29 mouse cellular contexts compared by ENCODE assay signal in the genomic region with DNA sequence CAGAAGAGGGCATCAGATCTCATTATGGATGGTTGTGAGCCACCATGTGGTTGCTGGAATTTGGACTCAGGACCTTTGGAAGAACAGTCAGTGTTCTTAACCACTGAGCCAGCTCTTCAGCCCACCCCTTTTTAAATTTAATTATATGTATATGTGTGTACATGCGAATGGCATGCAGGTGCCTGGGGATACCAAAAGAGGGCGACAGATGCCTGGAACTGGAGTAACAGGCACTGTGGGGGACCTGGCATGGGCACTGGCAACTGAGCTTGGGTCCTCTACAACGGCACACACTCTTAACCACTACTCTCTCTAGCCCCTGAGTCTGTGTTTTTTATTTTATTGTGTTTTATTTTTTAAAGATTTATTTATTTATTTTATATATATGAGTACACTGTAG. TPM values are rescaled to one million over a fixed set of nuclear protein-coding genes. Genes with fewer than 3 reads are reported as not detected.
DNase-seq lines count a peak whose midpoint lies in the region; ATAC-seq and TF ChIP-seq lines count a peak whose summit lies in the region.
"Had no signal": no experiment of that assay in that cellular context is flagged by ENCODE, and none has a peak within 500 bp of the region (broad histone marks: within the 10 kb centered on the region; RNA-seq: fewer than 3 reads in every experiment).

No protein-coding gene starts in this region.

- WGBS in liver, adult 2 months, result 91% methylated on average over 3 of the region's 3 CpGs
- WGBS in bone marrow, adult 2 months, result 86% methylated on average over 3 of the region's 3 CpGs

- no peaks in the 10 kb centered on the region; the same call in 1 of the 2 replicates for H3K9me3 ChIP-seq in G1E (replicated peaks)
- H3K9me3 ChIP-seq: embryonic facial prominence, embryonic 10.5 days; embryonic facial prominence, embryonic 15.5 days; kidney, embryonic 15.5 days; lung, embryonic 15.5 days had no signal

- H3K9ac ChIP-seq in liver, adult 2 months (ENCODE audit: low read depth, low read length), result no peak overlapping the region
- H3K9ac ChIP-seq: embryonic facial prominence, embryonic 15.5 days; forebrain, embryonic 12.5 days; forebrain, postnatal 0 days; heart, embryonic 12.5 days; hindbrain, embryonic 14.5 days; kidney, embryonic 15.5 days; liver, embryonic 13.5 days; lung, embryonic 15.5 days had no signal

- H3K4me1 ChIP-seq in liver, adult 2 months (ENCODE audit: control insufficient read depth, insufficient read depth, low read length), result no peaks in the 10 kb centered on the region
- H3K4me1 ChIP-seq in G1E (ENCODE audit: insufficient read depth, low read depth, low read length), result peaks cover 21% of the 10 kb centered on the region
- no peaks in the 10 kb centered on the region for H3K4me1 ChIP-seq in bone marrow, adult 2 months (ENCODE audit: control insufficient read depth, insufficient read depth, low read length)
- H3K4me1 ChIP-seq: embryonic facial prominence, embryonic 15.5 days; heart, embryonic 12.5 days; lung, embryonic 15.5 days had no signal

- H3K4me3 ChIP-seq in gastrocnemius, adult 2 months, result no peak overlapping the region
- no peak overlapping the region for H3K4me3 ChIP-seq in liver, adult 2 months (ENCODE audit: insufficient read depth, low read depth, low read length)
- H3K4me3 ChIP-seq in G1E (ENCODE audit: low read depth, low read length), result no peak overlapping the region
- no peak overlapping the region for H3K4me3 ChIP-seq in bone marrow, adult 2 months (replicated peaks; ENCODE audit: control insufficient read depth, low read depth, low read length)
- H3K4me3 ChIP-seq: embryonic facial prominence, embryonic 10.5 days; embryonic facial prominence, embryonic 15.5 days; forebrain, embryonic 12.5 days; heart, embryonic 12.5 days; kidney, embryonic 15.5 days; liver, embryonic 13.5 days; lung, embryonic 15.5 days had no signal

- ATAC-seq in G1E (ENCODE audit: extremely low read depth, insufficient number of reproducible peaks, low FRiP score, poor library complexity, severe bottlenecking), result no peak
- ATAC-seq: forebrain, postnatal 0 days; inflammation-experienced regulatory T-cells, adult 6 months had no signal

- no peak overlapping the region for H3K27ac ChIP-seq in gastrocnemius, adult 2 months
- no peak overlapping the region for H3K27ac ChIP-seq in liver, adult 2 months (replicated peaks; ENCODE audit: insufficient read depth, low read depth, low read length)
- H3K27ac ChIP-seq in bone marrow, adult 2 months (ENCODE audit: control insufficient read depth, insufficient read depth, low read depth, low read length, poor library complexity), result no peak overlapping the region
- H3K27ac ChIP-seq: embryonic facial prominence, embryonic 10.5 days; embryonic facial prominence, embryonic 15.5 days; forebrain, embryonic 12.5 days; hindbrain, embryonic 14.5 days; kidney, embryonic 15.5 days; liver, embryonic 13.5 days; lung, embryonic 15.5 days; macrophage had no signal

- no peaks in the 10 kb centered on the region for H3K27me3 ChIP-seq in liver, adult 2 months (ENCODE audit: control insufficient read depth, insufficient read depth, low read length)
- peaks cover 3% of the 10 kb centered on the region; the same call in 1 of the 2 replicates for H3K27me3 ChIP-seq in G1E (ENCODE audit: insufficient read depth, low read length)
- H3K27me3 ChIP-seq: embryonic facial prominence, embryonic 15.5 days; heart, embryonic 12.5 days; kidney, embryonic 15.5 days; liver, embryonic 13.5 days; lung, embryonic 15.5 days had no signal

- no peak for DNase-seq in gastrocnemius, adult 2 months
- no peak for DNase-seq in gastrocnemius, adult 18-20 months (ENCODE audit: low spot score)
- no peak for DNase-seq in liver, adult 2 months (ENCODE audit: extremely low read depth, low read depth, low spot score)
- DNase-seq in liver, result no peak
- DNase-seq in G1E (ENCODE audit: low spot score), result no peak
- no peak for DNase-seq in lung, postnatal 10 days
- no peak for DNase-seq in cerebellum, postnatal 10 days
- DNase-seq: adrenal gland, adult 2 months; adrenal gland, postnatal 36 days; cerebellum, adult 2 months; cerebellum, postnatal 25 days; forebrain, postnatal 0 days; gastrocnemius, postnatal 14 days; heart, postnatal 4 days; kidney, adult 11 months; kidney, postnatal 36 days; liver, embryonic 13.5 days; midbrain, embryonic 14.5 days; right cerebral cortex, postnatal 14 days had no signal

- no peaks in the 10 kb centered on the region for H3K36me3 ChIP-seq in liver, adult 2 months (ENCODE audit: control insufficient read depth, insufficient read depth, low read length)
- no peaks in the 10 kb centered on the region for H3K36me3 ChIP-seq in G1E (replicated peaks)
- H3K36me3 ChIP-seq: embryonic facial prominence, embryonic 10.5 days; embryonic facial prominence, embryonic 15.5 days; forebrain, embryonic 12.5 days; heart, embryonic 12.5 days; kidney, embryonic 15.5 days; liver, embryonic 13.5 days; lung, embryonic 15.5 days had no signal

- intact Hi-C loops in gastrocnemius, adult 2 months (cut with DNase I), result no loop called here

- H3K79me2 ChIP-seq in liver, adult 2 months (ENCODE audit: control insufficient read depth, insufficient read depth, low read length), result no peaks in the 10 kb centered on the region

- TF ChIP-seq CTCF in gastrocnemius, adult 2 months (IDR thresholded peaks at IDR 0.05), result peak; percentile 15; the same call in 1 of the 2 replicates
- TF ChIP-seq CTCF in liver, adult 2 months (IDR thresholded peaks at IDR 0.05; ENCODE audit: low read depth, low read length), result peak; percentile 22; the same call in 1 of the 2 replicates
- 0 out of 2 replicates have a peak, but pooled peaks have one; percentile 20 for TF ChIP-seq CTCF in G1E (IDR thresholded peaks at IDR 0.05; ENCODE audit: low read depth, low read length)
- peak; percentile 13; the same call in 1 of the 2 replicates for TF ChIP-seq CTCF in bone marrow, adult 2 months (IDR thresholded peaks at IDR 0.05; ENCODE audit: control insufficient read depth, insufficient read depth, low read length)

- TF ChIP-seq POLR2A in liver, adult 2 months (IDR thresholded peaks at IDR 0.05; ENCODE audit: extremely low read depth, insufficient read depth, low read length), result no peak
- no peak for TF ChIP-seq POLR2A in bone marrow, adult 2 months (IDR thresholded peaks at IDR 0.05; ENCODE audit: borderline replicate concordance, control insufficient read depth, low read depth, low read length)

RNA-seq across cellular contexts. Expression of gene Gtf3c6, which starts 7.0 kb away (rescaled TPM):
- 10 to 100 TPM; 27.0 to 27.7 TPM for total RNA-seq in gastrocnemius, adult 2 months (2021)
- total RNA-seq in gastrocnemius, adult 18-20 months (2021), result 10 to 100 TPM; 27.1 to 34.8 TPM
- 6.5 and 7.7 TPM in 2 replicates for total RNA-seq in liver, adult 2 months (2014; rRNA removed)
- 3.0 and 3.1 TPM in 2 replicates for polyA plus RNA-seq in liver, adult 2 months (2012; rRNA removed)
- 22.1 and 22.5 TPM in 2 replicates for total RNA-seq in G1E (2014; fragmentation: Nextera tagmentation)
- 40.5 and 48.1 TPM in 2 replicates for total RNA-seq in G1E (2017)
- polyA plus RNA-seq in G1E (2012), result 8.9 and 13.1 TPM in 2 replicates
- 33.6 and 79.4 TPM in 2 replicates for polyA plus RNA-seq in bone marrow, adult 2 months (2011; ENCODE audit: insufficient read depth, insufficient read length, low replicate concordance, missing spikeins)

RNA-seq across cellular contexts. Expression of gene Rpf2, which starts 18.1 kb away (rescaled TPM):
- 10 to 100 TPM; 13.5 to 17.3 TPM for total RNA-seq in gastrocnemius, adult 2 months (2021)
- total RNA-seq in gastrocnemius, adult 18-20 months (2021), result 10 to 100 TPM; 15.6 to 16.1 TPM
- total RNA-seq in liver, adult 2 months (2014; rRNA removed), result 7.4 and 11.2 TPM in 2 replicates
- polyA plus RNA-seq in liver, adult 2 months (2012; rRNA removed), result 1.7 and 1.8 TPM in 2 replicates
- total RNA-seq in G1E (2014; fragmentation: Nextera tagmentation), result 67.0 and 70.7 TPM in 2 replicates
- total RNA-seq in G1E (2017), result 124 and 178 TPM in 2 replicates
- 6.0 and 6.5 TPM in 2 replicates for polyA plus RNA-seq in G1E (2012)
- 35.0 and 54.0 TPM in 2 replicates for polyA plus RNA-seq in bone marrow, adult 2 months (2011; ENCODE audit: insufficient read depth, insufficient read length, low replicate concordance, missing spikeins)

RNA-seq across cellular contexts. Expression of gene Amd1, which starts 37.1 kb away (rescaled TPM):
- total RNA-seq in gastrocnemius, adult 2 months (2021), result 100 to 1,000 TPM in 1 of 2 experiments, 10 to 100 TPM in 1; 94.9 to 998 TPM
- 100 to 1,000 TPM; 133 to 436 TPM for total RNA-seq in gastrocnemius, adult 18-20 months (2021)
- 24.4 and 27.1 TPM in 2 replicates for total RNA-seq in liver, adult 2 months (2014; rRNA removed)
- polyA plus RNA-seq in liver, adult 2 months (2012; rRNA removed), result 6.2 and 6.9 TPM in 2 replicates
- total RNA-seq in G1E (2014; fragmentation: Nextera tagmentation) (198 and 202 TPM in 2 replicates), G1E (2017) (164 and 183 TPM in 2 replicates)
- polyA plus RNA-seq in G1E (2012), result 4.2 and 7.7 TPM in 2 replicates
- 64.3 and 67.7 TPM in 2 replicates for polyA plus RNA-seq in bone marrow, adult 2 months (2011; ENCODE audit: insufficient read depth, insufficient read length, low replicate concordance, missing spikeins)
